Mouse (Mus musculus): ENCODE results near the gene Trmt6.

The Trmt6 gene

DNA sequence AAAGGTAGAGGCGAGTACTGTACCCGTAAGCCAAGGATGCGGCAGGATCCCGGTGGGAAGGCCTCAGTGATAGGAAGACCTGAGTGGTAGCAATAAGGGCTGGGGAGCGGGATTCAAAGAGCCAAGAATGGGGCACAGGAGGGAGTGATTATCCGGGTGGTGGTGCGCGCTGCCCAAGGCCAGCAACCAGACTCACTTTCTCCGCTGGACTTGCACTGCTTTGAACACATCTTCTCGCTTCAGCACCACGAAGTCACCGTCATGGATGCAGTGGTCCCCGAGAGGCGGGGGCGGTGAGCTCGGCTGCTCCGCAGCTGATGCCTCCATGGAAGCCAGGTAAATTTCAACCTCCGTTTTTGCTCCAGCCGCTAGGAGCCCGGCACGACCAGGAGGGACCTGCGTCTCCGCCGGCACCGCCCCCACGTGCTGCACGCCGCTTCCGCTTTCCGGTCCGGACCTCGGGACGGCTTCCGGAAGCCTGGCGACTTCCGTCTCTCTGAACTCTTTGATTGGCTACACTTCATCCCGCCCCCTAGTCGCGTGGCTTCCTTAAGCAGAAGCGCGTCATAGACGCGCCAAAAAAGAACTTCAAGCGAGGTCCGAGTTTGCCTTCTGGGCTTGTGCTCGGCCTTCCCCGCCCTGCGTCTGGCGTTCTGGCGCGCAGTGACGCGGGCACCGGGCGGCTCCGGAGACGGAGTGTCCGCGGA, at the start of gene Trmt6, which contains the start of gene Mcm8:
Gene Trmt6, minus strand, starts transcription at position 448 of the 707 bp plus-strand sequence.
Gene Mcm8, plus strand, starts transcription at position 534 of the 707 bp plus-strand sequence.
- peak; percentile 91 to 94 for DNase-seq

DNA sequence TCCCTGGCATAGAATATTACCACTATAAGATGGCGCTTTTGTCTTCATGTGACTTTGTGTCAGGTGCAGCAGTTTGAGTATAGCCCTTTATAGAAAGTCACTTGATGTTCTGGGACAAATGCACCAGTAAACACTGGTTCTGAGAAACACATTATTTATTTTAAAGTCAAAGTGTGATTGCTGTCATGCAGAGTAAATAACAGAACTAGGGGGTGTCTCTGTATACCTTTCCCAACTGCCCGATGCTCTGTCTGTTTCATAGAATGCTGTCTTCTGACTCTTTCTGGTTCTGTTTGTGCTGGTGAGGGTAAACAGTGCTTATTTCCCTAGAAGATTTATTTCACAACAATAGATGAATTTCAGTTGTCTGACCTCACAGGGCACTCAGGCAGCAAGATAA, 47.5 kb upstream of the Trmt6 start:
- no peak for DNase-seq

DNA sequence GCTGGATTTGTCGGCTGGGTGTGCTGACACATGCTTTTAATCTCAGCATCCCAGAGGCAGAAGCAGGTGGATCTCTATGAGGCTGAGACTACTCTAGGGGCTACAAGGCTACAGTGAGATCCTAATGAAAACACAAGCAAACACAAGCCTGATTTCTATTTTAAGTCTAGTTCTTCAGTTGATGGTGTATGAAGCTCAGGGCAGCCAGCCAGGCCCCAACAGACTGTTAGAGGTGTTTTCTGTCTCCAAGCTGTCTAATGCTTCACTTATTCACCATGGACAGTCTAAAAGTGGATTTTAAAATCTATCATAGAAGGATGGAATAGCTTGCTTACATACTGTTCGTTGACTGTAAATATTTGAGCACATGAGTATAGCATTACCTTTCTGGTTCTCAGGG, 45.6 kb upstream of the Trmt6 start:
- DNase-seq = no peak

DNA sequence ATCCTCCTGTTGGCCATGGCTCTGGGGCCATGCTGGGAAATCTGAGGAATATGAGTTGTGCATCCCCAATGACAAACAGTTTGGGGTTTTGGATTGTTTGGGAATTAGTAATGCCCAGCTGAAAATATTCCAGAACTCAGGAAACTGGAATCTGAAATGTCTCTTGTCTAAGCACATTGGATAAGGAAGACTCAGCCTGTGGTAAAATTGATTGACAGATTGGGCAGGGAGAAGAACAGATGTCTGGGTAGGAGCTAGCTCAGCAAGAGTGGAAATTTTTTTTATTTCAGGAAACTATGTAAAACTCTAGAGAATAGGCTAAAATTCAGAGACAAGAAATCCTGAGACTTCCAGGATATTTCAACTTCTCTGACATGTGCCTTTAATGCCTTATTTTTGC, 44.6 kb upstream of the Trmt6 start:
- DNase-seq = no peak

DNA sequence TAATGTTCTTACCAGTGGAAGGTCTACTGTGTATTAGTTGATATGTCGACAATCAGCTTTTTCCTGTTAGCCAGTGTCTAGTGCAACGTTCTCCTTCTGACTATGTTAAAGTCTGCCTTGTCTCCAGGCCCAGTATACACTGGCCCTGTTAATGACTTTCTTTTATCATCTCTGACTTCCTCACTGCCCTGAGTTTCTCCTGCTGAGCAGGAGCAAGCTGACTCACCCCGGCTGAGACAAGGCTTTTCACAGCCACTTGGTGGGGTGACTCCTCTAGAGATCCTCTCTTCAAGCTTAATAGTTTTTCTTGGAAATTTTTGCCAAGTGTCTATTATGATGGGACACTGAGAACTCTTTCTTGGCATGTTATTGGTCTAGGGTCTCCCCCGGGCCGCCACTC, 40.5 kb upstream of the Trmt6 start:
- no peak for DNase-seq

DNA sequence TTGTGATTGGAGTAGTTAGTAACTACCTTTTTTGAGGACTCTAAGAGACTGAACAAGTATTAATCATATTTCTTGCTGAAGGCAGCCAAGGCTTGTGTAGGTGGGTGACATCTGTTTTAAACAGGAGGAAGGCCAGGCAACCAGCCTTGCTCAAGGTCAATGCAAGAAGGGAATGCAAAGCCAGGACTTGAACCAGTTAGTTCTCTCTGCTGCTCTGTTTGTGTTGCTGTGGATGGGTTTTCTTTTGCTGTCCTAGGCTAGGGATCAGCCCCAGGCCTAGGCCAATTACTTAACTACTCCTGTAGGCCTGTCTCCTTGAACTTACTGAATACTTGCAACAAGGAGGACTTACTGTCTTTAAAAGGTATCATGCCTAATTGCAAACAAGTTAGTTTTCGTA, 37.2 kb upstream of the Trmt6 start:
- DNase-seq = no peak

DNA sequence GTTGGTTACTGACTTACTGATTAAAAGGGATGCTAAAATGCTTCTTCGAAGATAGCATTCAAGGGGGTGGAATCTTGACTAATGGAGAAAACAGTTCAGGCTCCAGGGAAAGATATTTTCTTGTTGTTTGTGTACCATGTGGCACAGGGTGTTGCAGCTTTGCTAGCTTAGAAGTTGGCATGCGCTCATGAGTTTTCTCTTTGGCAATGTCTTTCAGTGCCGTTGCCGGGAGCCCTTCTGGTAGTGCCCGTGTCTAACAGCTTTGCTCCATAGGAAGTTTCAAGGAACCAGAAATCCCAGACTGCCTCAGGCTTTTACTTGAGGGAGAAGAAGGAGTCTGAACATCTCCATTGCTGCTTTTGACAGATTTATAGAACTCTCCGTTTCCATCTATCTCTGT, 33.3 kb upstream of the Trmt6 start:
- no peak for DNase-seq

DNA sequence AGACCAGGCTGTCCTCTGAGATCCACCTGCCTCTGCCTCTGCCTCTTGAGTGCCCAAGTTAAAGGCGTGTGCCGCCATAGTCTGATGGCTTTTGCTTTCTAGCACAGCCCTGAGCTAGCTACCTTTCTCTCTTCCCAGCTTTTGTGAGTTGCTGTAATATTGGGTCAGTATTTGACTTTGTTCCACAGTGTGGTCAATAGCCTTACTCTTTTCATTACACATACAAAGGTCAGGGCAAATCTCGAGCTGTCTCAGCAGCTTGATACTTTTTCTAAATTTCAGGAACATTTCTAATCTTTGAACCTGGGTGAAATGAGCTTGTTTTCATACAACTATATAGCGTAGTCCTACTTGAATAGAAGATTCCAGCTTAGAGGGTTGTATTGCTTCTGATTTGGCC, 32.5 kb upstream of the Trmt6 start:
- no peak for DNase-seq

DNA sequence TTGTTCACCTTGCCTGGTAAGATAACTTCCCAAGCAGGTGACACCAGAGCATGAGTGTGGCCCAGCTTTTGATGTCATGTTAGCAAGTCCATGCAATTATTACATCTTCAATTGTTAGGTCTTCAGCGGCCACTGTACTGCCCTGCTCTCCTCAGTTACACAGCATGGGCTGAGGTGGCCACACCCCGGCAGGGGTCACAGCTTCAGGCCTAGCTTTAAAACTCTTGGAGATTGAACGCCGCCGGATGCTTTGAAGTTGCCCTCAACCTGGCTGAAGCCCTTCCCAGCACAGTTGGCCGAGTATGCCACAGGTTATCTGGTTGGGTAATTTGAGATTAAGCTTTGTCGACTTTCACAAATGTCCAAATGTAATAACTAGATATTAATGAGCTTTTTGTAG, 31.7 kb upstream of the Trmt6 start:
- DNase-seq = no peak

DNA sequence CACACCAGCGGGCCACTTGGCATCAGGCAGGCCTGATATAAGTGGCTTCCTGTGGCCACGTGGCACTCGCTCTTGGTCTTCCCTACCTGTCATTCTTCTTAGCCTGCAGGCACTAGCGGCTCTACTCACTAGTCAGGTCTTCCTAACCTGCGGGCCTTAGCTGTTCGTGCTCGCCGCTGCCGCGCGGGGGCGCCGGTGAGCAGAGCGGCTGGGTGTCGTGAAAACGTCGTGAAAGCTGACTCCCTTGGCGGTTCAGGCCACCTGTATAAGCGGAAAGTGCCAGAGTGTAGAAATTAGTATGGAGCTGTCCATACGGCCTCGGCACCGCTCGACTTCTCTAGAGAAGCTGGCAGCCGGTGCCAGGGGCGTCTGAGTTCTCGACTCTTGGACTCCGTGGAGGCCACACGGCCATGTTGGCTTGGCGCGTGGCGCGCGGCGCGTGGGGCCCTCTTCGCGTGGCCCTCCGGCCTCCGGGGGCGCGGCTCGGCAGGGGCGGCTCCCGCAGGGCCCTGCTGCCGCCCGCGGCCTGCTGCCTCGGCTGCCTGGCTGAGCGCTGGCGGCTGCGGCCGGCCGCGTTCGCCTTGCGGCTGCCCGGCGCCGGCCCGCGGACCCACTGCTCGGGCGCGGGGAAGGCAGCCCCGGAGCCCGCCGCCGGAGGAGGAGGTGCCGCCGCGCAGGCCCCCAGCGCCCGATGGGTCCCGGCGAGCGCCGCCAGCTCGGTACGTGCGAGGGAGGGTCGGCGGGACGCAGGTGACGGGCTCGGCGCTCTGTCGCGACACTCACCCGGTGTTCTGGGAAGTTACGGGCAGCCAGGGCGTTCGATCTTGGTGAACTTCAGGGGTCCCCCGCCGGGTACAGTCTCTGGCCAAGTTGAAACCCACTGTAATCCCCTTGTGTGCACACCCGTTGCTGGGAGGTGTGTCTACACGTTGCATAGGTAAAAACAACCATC, 30.8 kb upstream of the Trmt6 start, which contains the start of gene Crls1:
Gene Crls1, plus strand, starts transcription at position 260 of the 952 bp plus-strand sequence.
- peak; percentile 96 for DNase-seq

DNA sequence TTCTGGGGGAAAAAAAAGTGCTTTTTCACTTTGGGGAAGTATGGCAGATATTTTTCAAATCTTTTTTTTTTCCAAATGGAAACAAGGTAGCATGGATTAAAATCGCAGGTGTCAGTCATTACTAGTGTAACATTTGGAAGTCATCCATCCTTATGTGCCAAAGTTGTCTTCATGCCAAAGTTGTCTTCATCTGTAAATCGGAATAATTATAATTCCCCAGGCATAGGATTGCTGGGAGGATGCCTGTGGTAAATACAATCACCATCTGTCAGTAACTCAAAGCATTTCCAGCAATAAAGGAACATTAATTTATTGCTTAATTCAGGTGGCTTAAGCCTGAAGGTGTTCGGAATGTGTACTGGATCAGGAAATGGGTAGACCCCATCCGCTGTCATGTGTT, 25.2 kb upstream of the Trmt6 start:
- DNase-seq = no peak

DNA sequence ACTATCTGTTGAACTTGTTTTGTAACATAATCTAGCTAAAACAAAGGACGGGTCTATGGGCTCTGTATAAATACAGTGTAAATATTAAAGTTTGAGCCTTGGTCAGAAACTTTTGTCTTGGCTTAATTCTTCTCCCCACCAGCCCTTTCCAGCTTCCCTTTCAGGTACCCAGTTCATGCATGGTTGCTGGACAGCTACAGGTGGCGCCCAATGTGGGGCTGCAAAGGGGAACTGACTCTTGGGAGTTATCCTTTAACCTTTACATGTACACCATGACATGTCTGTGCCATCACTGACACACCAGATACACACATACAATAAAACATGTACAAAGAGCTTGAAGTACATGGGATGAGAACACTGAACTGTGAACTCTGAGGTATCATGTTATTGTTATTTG, 12.9 kb downstream of the Trmt6 start:
- DNase-seq = no peak

DNA sequence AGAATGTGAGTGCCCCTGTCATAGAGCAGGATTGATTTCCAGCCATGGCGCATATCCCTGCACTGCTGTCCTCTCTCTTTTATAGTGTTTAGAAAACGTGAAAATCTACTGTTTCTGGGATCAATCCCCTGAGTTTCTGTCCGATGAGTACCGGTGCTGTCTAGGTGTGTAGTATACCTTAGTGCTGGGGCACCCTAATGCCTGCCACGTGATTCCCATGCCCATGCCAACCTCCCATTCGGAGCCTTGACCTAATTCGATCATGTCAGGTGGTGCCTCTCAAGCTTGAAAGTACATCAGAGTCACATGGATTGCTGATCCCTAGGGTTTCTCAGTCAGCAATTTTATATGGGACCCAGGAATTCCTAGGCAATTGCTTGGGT, 21.7 kb downstream of the Trmt6 start:
- DNase-seq = no peak

DNA sequence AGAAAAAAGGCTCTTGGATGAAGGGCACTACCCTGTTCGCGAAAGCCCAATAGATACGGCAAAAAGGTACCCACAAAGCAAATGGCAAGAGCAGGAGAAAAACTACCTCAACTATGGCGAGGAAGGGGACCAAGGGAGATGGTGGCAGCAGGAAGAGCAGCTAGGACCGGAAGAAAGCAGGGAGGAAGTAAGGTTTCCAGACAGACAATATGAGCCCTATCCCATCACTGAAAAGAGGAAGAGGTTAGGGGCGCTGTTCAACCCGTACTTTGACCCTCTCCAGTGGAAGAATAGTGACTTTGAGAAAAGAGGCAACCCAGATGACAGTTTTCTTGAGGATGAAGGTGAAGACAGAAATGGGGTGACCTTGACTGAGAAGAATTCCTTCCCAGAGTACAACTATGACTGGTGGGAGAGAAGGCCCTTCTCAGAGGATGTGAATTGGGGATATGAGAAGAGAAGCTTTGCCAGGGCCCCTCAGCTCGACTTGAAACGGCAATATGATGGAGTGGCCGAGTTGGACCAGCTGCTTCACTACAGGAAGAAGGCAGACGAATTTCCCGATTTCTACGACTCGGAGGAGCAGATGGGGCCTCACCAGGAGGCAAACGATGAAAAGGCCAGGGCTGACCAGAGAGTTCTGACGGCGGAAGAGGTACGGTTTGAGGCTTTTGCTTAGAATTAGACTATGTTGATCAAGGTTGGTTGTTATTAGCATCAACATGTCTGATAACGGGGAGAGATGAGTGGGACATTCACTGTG, 22.2 kb downstream of the Trmt6 start:
- no peak for DNase-seq

DNA sequence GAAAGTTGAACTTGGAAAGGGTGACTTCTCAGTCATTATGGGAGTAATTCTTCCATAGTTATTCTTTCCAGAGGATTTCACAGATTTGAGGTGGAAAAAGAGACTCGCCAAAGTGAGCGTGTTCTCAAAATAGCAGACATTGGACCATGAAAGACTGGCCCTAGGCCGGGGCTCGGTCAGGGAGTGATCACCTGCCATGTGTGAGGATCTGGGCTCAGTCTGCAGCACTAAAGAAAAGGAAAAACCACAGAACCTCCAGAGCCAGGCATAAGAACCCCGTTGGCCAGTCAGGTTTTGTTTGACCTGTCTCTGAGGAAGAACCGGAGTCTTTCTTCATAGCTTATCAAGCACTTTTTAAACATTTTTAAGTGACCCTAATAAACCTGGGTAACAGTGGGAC, 31.8 kb downstream of the Trmt6 start:
- DNase-seq = no peak

DNA sequence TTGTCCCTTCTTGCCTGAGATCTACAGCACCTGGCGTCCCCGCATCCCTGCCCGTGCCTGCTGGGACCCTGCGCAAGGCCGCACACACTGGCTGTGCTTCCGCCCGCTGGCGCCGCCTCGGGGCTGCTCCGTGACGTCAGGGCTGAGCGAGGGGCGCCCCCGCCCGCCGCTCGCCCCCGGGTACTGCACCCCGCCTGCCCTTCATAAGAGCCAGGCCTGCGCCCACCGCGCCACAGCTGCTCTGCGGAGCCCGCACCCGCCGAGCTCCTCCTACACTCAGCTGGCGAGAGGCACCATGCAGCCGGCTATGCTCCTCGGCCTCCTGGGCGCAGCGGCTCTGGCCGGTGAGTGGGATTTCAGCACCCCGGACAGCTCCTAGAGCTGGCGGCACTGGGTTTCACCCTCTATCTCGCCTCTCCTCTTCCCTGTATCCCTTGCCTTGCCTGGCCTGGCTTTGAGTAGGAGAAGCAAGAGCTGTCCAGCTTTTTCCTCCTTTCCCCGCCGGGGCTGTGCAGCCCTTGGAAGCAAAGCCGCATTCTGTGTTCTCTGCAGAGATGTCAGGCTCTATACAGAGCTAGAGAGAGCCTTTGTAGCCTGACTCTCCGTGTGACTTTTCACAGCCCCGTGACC, 34.3 kb downstream of the Trmt6 start:
- DNase-seq = peak; percentile 49 to 64

DNA sequence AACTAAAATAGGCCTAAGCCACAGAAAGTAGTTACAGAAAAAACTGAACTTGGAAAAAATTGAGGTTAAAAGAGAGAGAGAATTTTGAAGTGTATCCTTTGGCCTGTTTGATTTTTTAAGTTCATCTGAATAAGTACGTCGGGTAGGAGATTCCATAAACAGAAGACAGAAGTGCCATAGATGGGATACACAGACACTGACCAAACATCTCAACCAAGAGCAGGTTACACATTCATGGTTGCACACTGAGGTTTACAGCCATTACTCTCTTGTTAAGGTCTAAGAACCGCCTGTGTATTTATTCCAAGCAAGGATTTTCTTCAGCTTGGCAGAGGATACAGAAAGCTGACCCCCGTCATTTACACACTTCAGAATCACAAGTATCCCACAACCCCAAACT, 34.9 kb downstream of the Trmt6 start, which contains the start of gene Chgb:
Gene Chgb, plus strand, starts transcription at position 301 of the 400 bp plus-strand sequence.
- DNase-seq = no peak

DNA sequence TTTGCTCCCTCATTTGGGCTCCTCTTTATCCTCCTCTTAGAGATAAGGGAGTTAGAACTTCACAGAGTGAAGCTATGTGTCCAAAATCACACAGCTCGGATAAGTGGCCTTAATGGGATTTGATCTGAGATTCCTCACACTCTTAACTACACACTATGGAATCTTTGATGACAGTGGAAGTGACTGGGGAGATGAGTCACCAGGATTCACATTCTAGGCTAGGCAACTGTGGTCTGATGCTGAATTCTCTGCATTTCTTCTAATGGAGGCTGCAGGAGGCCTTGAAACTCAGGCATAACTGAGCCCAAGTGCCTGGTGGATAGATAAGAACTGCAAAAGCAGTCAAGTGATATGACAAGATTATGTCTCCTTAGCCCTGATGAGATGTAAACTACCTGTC, 45.0 kb downstream of the Trmt6 start:
- no peak for DNase-seq

DNA sequence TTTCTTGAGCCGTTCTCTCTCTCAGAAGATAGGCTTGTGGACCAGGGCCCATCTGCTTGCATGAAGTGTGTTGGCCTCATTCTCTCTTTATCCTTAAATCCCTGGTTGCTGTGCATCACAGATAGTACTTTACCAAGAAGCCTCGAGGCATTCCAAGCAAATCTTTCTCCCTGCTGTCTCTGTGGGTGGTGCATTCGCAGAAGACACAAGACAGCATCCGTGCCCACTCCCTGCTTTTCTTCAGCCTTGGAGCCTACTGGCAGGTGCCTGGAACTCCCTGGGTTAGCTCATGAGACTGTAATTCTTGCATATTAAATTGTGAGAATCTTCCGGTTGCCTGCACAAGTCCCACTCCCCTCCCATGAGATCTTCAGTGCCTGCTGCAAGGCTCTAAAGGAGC, 57.9 kb downstream of the Trmt6 start:
- no peak for DNase-seq

All from lung, adult 18-20 months (tissue).